Mouse (Mus musculus): ENCODE data around the gene Gm49373. TPM values are rescaled to one million over a fixed set of nuclear protein-coding genes. Genes with fewer than 3 reads are reported as not detected.

The Gm49373 gene
- polyA plus RNA-seq, 1 experiment from 2014 or later: 0.64 TPM

GRCm38 (mm10) chr9:21016331-21017176, 56.3 kb downstream of the Gm49373 start:
- no peaks in the 10 kb centered on the region for H3K9me3 ChIP-seq (ENCODE audit: control insufficient read depth, low read length)
- no peak overlapping the region; the same call in 1 of the 2 replicates for H3K9ac ChIP-seq (ENCODE audit: low read depth, low read length)
- H3K36me3 ChIP-seq (ENCODE audit: control insufficient read depth, insufficient read depth, low read length): no peaks in the 10 kb centered on the region
- H3K4me1 ChIP-seq (ENCODE audit: control insufficient read depth, insufficient read depth, low read length): peaks cover 14% of the 10 kb centered on the region; the same call in 1 of the 2 replicates
- peak overlapping the region; percentile 69 for H3K4me2 ChIP-seq (replicated peaks; ENCODE audit: low read depth, low read length)
- 2% methylated on average over 17 of the region's 17 CpGs for WGBS
- no peak for ATAC-seq (ENCODE audit: low FRiP score, low TSS enrichment)
- peak overlapping the region; percentile 42 for H3K4me3 ChIP-seq (ENCODE audit: low read length)
- no peak overlapping the region for H3K27ac ChIP-seq (ENCODE audit: low read depth, low read length)
- H3K27me3 ChIP-seq (ENCODE audit: control insufficient read depth, insufficient read depth, low read length): peaks cover 31% of the 10 kb centered on the region

GRCm38 (mm10) chr9:21015571-21016130, 57.2 kb downstream of the Gm49373 start, which contains the start of gene Icam1:
Gene Icam1 (plus strand): TSS chr9:21015985.
- 2% methylated on average over 30 of the region's 30 CpGs for whole genome bisulfite sequencing
- ATAC-seq (ENCODE audit: low FRiP score, low TSS enrichment): peak; percentile 43
- Histone ChIP-seq H3K27ac (ENCODE audit: low read depth, low read length) (peak within 1 kb of the TSS; percentile 1; the same call in 1 of the 2 replicates), H3K4me1 (ENCODE audit: control insufficient read depth, insufficient read depth, low read length) (peaks cover 14% of the 10 kb centered on the region; the same call in 1 of the 2 replicates), H3K4me2 (replicated peaks; ENCODE audit: low read depth, low read length) (peak within 1 kb of the TSS; percentile 69), H3K4me3 (ENCODE audit: low read length) (peak within 1 kb of the TSS; percentile 42), H3K9ac (ENCODE audit: low read depth, low read length) (peak within 1 kb of the TSS; percentile 44), H3K9me3 (ENCODE audit: control insufficient read depth, low read length) (no peaks in the 10 kb centered on the region), H3K27me3 (ENCODE audit: control insufficient read depth, insufficient read depth, low read length) (peaks cover 31% of the 10 kb centered on the region), H3K36me3 (ENCODE audit: control insufficient read depth, insufficient read depth, low read length) (no peaks in the 10 kb centered on the region)

GRCm38 (mm10) chr9:21014691-21015570, 58.0 kb downstream of the Gm49373 start:
- H3K36me3 ChIP-seq (ENCODE audit: control insufficient read depth, insufficient read depth, low read length): no peaks in the 10 kb centered on the region
- H3K9ac ChIP-seq (ENCODE audit: low read depth, low read length): peak overlapping the region; percentile 44; the same call in 1 of the 2 replicates
- H3K9me3 ChIP-seq (ENCODE audit: control insufficient read depth, low read length): no peaks in the 10 kb centered on the region
- H3K27ac ChIP-seq (ENCODE audit: low read depth, low read length): peak overlapping the region; percentile 1; the same call in 1 of the 2 replicates
- H3K4me3 ChIP-seq (ENCODE audit: low read length): peak overlapping the region; percentile 42
- peak; percentile 56 for ATAC-seq (ENCODE audit: low FRiP score, low TSS enrichment)
- H3K4me2 ChIP-seq (replicated peaks; ENCODE audit: low read depth, low read length): peak overlapping the region; percentile 69
- WGBS: 1% methylated on average over 29 of the region's 29 CpGs
- H3K27me3 ChIP-seq (ENCODE audit: control insufficient read depth, insufficient read depth, low read length): peaks cover 31% of the 10 kb centered on the region
- H3K4me1 ChIP-seq (ENCODE audit: control insufficient read depth, insufficient read depth, low read length): peaks cover 14% of the 10 kb centered on the region; the same call in 1 of the 2 replicates

MicroRNA genes within 50 kb of the gene (microRNA counts, 519-probe panel; counts per million panel counts)
- microRNA mmu-miR-1900: 5,179 counts per million, percentile 45 among the panel's probes with 10 or more counts

Small RNA genes lying within 50 kb of the gene (microRNA-seq; reads per million reads assigned to microRNA genes)
- not detected for gene Mir1900
- gene Mir7082: 0.84 reads per million

Other genes with a start within 250 kb of the Gm49373 start
- 6.1 and 7.8 TPM in 2 replicates for gene A230050P20Rik, start 204.5 kb downstream of the Gm49373 start, polyA plus RNA-seq (2014; fragmentation: Nextera tagmentation; extraction: Ambion mirVana)
- gene Angptl6, start 193.4 kb downstream of the Gm49373 start, polyA plus RNA-seq (2014; fragmentation: Nextera tagmentation; extraction: Ambion mirVana): 2.0 and 2.2 TPM in 2 replicates
- gene Ppan, start 184.9 kb downstream of the Gm49373 start, polyA plus RNA-seq (2014; fragmentation: Nextera tagmentation; extraction: Ambion mirVana): 82.3 and 90.0 TPM in 2 replicates
- gene Eif3g, start 174.5 kb downstream of the Gm49373 start, polyA plus RNA-seq (2014; fragmentation: Nextera tagmentation; extraction: Ambion mirVana): 327 and 329 TPM in 2 replicates
- gene Dnmt1, start 113.2 kb downstream of the Gm49373 start, polyA plus RNA-seq (2014; fragmentation: Nextera tagmentation; extraction: Ambion mirVana): 71.8 and 87.1 TPM in 2 replicates
- 26.7 and 36.1 TPM in 2 replicates for gene S1pr2, start 96.3 kb downstream of the Gm49373 start, polyA plus RNA-seq (2014; fragmentation: Nextera tagmentation; extraction: Ambion mirVana)
- 145 and 146 TPM in 2 replicates for gene Mrpl4, start 70.4 kb downstream of the Gm49373 start, polyA plus RNA-seq (2014; fragmentation: Nextera tagmentation; extraction: Ambion mirVana)
- 7.1 and 10.3 TPM in 2 replicates for gene Icam1, start 57.1 kb downstream of the Gm49373 start, polyA plus RNA-seq (2014; fragmentation: Nextera tagmentation; extraction: Ambion mirVana)
- 0.45 and 0.49 TPM in 2 replicates for gene Icam4, start 43.7 kb downstream of the Gm49373 start, polyA plus RNA-seq (2014; fragmentation: Nextera tagmentation; extraction: Ambion mirVana)
- gene Icam5, start 41.0 kb downstream of the Gm49373 start, polyA plus RNA-seq (2014; fragmentation: Nextera tagmentation; extraction: Ambion mirVana): 0.20 TPM in 1 of 2 replicates, not detected in the other
- gene Zglp1, start 6.0 kb downstream of the Gm49373 start, polyA plus RNA-seq (2014; fragmentation: Nextera tagmentation; extraction: Ambion mirVana): 2.1 TPM in 1 of 2 replicates, not detected in the other
- gene Fdx1l, start 518 bp upstream of the Gm49373 start, polyA plus RNA-seq (2014; fragmentation: Nextera tagmentation; extraction: Ambion mirVana): 62.6 and 82.3 TPM in 2 replicates
- gene Gm38431, start 18.9 kb upstream of the Gm49373 start, polyA plus RNA-seq (2014; fragmentation: Nextera tagmentation; extraction: Ambion mirVana): 2.8 and 3.1 TPM in 2 replicates
- 70.6 and 96.0 TPM in 2 replicates for gene Raver1, start 18.9 kb upstream of the Gm49373 start, polyA plus RNA-seq (2014; fragmentation: Nextera tagmentation; extraction: Ambion mirVana)
- 5.6 and 8.7 TPM in 2 replicates for gene Tyk2, start 58.1 kb upstream of the Gm49373 start, polyA plus RNA-seq (2014; fragmentation: Nextera tagmentation; extraction: Ambion mirVana)
- 366 and 377 TPM in 2 replicates for gene Cdc37, start 76.9 kb upstream of the Gm49373 start, polyA plus RNA-seq (2014; fragmentation: Nextera tagmentation; extraction: Ambion mirVana)
- gene Pde4a, start 92.6 kb upstream of the Gm49373 start, polyA plus RNA-seq (2014; fragmentation: Nextera tagmentation; extraction: Ambion mirVana): 13.7 and 14.0 TPM in 2 replicates
- gene Keap1, start 166.3 kb upstream of the Gm49373 start, polyA plus RNA-seq (2014; fragmentation: Nextera tagmentation; extraction: Ambion mirVana): 26.8 and 34.2 TPM in 2 replicates
- 0.07 and 0.19 TPM in 2 replicates for gene S1pr5, start 175.3 kb upstream of the Gm49373 start, polyA plus RNA-seq (2014; fragmentation: Nextera tagmentation; extraction: Ambion mirVana)
- gene Atg4d, start 192.2 kb upstream of the Gm49373 start, polyA plus RNA-seq (2014; fragmentation: Nextera tagmentation; extraction: Ambion mirVana): 35.5 and 43.7 TPM in 2 replicates
- 15.3 and 18.6 TPM in 2 replicates for gene Kri1, start 214.9 kb upstream of the Gm49373 start, polyA plus RNA-seq (2014; fragmentation: Nextera tagmentation; extraction: Ambion mirVana)
- 45.3 and 56.2 TPM in 2 replicates for gene Cdkn2d, start 218.3 kb upstream of the Gm49373 start, polyA plus RNA-seq (2014; fragmentation: Nextera tagmentation; extraction: Ambion mirVana)
- 33.7 and 36.0 TPM in 2 replicates for gene Ap1m2, start 239.2 kb upstream of the Gm49373 start, polyA plus RNA-seq (2014; fragmentation: Nextera tagmentation; extraction: Ambion mirVana)
- gene Slc44a2, start 247.6 kb upstream of the Gm49373 start, polyA plus RNA-seq (2014; fragmentation: Nextera tagmentation; extraction: Ambion mirVana): 46.2 and 80.5 TPM in 2 replicates